Mouse (Mus musculus): ENCODE measurements around the gene Gm28778. TPM values are rescaled to one million over a fixed set of nuclear protein-coding genes. Genes with fewer than 3 reads are reported as not detected.
"Not testable (repeated sequence)": the region's sequence is repeated elsewhere in the genome, so short reads cannot be mapped to it uniquely, and the experiment has no call there.

Gm28778 gene
- polyA plus RNA-seq (2012; rRNA removed) = 3.5 and 4.4 TPM in 2 replicates

- H3K27me3 ChIP-seq (ENCODE audit: control insufficient read depth, insufficient read depth, low read length) = no peaks in the 10 kb centered on the region
- peak within 1 kb of the TSS; percentile 98 for H3K4me3 ChIP-seq (ENCODE audit: control insufficient read depth, low read depth, low read length)
- H3K27ac ChIP-seq (ENCODE audit: control insufficient read depth, insufficient read depth, low read depth, low read length) = peak within 1 kb of the TSS; percentile 85
- no peaks in the 10 kb centered on the region for H3K4me1 ChIP-seq (ENCODE audit: control insufficient read depth, insufficient read depth, low read length)
- TF ChIP-seq CTCF (IDR thresholded peaks at IDR 0.05; ENCODE audit: control insufficient read depth, insufficient read depth, insufficient replicate concordance, low read depth, low read length) (no peak), POLR2A (IDR thresholded peaks at IDR 0.05; ENCODE audit: control insufficient read depth, low read depth, low read length) (peak; percentile 66)
- no peaks in the 10 kb centered on the region for H3K36me3 ChIP-seq (ENCODE audit: control insufficient read depth, insufficient read depth, low read length)
Measured at GRCm38 (mm10) chr1:53296581-53297383, at the start of gene Gm28778, which contains the start of the genes Pms1 and Ormdl1. TSS of gene Gm28778 (plus strand) at chr1:53297111. TSS of gene Pms1 (minus strand) at chr1:53297018. TSS of gene Ormdl1 (plus strand) at chr1:53297095.

- H3K36me3 ChIP-seq (ENCODE audit: control insufficient read depth, insufficient read depth, low read length); H3K4me3 ChIP-seq (ENCODE audit: control insufficient read depth, low read depth, low read length); H3K27ac ChIP-seq (ENCODE audit: control insufficient read depth, insufficient read depth, low read depth, low read length); H3K4me1 ChIP-seq (ENCODE audit: control insufficient read depth, insufficient read depth, low read length); H3K27me3 ChIP-seq (ENCODE audit: control insufficient read depth, insufficient read depth, low read length): not testable (repeated sequence)
Measured at GRCm38 (mm10) chr1:53264958-53265612, 31.8 kb upstream of the Gm28778 start.

GRCm38 (mm10) chr1:53269901-53270300 is 27.0 kb upstream of the Gm28778 start:
- Histone ChIP-seq H3K4me3 (ENCODE audit: control insufficient read depth, low read depth, low read length) (no peak overlapping the region), H3K27ac (ENCODE audit: control insufficient read depth, insufficient read depth, low read depth, low read length) (no peak overlapping the region), H3K4me1 (ENCODE audit: control insufficient read depth, insufficient read depth, low read length) (no peaks in the 10 kb centered on the region), H3K36me3 (ENCODE audit: control insufficient read depth, insufficient read depth, low read length) (no peaks in the 10 kb centered on the region), H3K27me3 (ENCODE audit: control insufficient read depth, insufficient read depth, low read length) (no peaks in the 10 kb centered on the region)
- no peak for TF ChIP-seq CTCF (IDR thresholded peaks at IDR 0.05; ENCODE audit: control insufficient read depth, insufficient read depth, insufficient replicate concordance, low read depth, low read length)
- TF ChIP-seq POLR2A (IDR thresholded peaks at IDR 0.05; ENCODE audit: control insufficient read depth, low read depth, low read length) = no peak

- Histone ChIP-seq H3K27me3 (ENCODE audit: control insufficient read depth, insufficient read depth, low read length) (no peaks in the 10 kb centered on the region), H3K4me3 (ENCODE audit: control insufficient read depth, low read depth, low read length) (no peak overlapping the region), H3K4me1 (ENCODE audit: control insufficient read depth, insufficient read depth, low read length) (no peaks in the 10 kb centered on the region), H3K27ac (ENCODE audit: control insufficient read depth, insufficient read depth, low read depth, low read length) (no peak overlapping the region), H3K36me3 (ENCODE audit: control insufficient read depth, insufficient read depth, low read length) (no peaks in the 10 kb centered on the region)
- TF ChIP-seq CTCF (IDR thresholded peaks at IDR 0.05; ENCODE audit: control insufficient read depth, insufficient read depth, insufficient replicate concordance, low read depth, low read length) = no peak
- no peak for TF ChIP-seq POLR2A (IDR thresholded peaks at IDR 0.05; ENCODE audit: control insufficient read depth, low read depth, low read length)
Measured at GRCm38 (mm10) chr1:53272646-53273045, 24.3 kb upstream of the Gm28778 start.

GRCm38 (mm10) chr1:53291197-53291596 is 5.7 kb upstream of the Gm28778 start:
- Histone ChIP-seq H3K36me3 (ENCODE audit: control insufficient read depth, insufficient read depth, low read length) (no peaks in the 10 kb centered on the region), H3K27ac (ENCODE audit: control insufficient read depth, insufficient read depth, low read depth, low read length) (no peak overlapping the region), H3K4me3 (ENCODE audit: control insufficient read depth, low read depth, low read length) (no peak overlapping the region), H3K4me1 (ENCODE audit: control insufficient read depth, insufficient read depth, low read length) (no peaks in the 10 kb centered on the region), H3K27me3 (ENCODE audit: control insufficient read depth, insufficient read depth, low read length) (no peaks in the 10 kb centered on the region)
- no peak for TF ChIP-seq POLR2A (IDR thresholded peaks at IDR 0.05; ENCODE audit: control insufficient read depth, low read depth, low read length)
- TF ChIP-seq CTCF (IDR thresholded peaks at IDR 0.05; ENCODE audit: control insufficient read depth, insufficient read depth, insufficient replicate concordance, low read depth, low read length) = no peak

- Histone ChIP-seq H3K36me3 (ENCODE audit: control insufficient read depth, insufficient read depth, low read length) (no peaks in the 10 kb centered on the region), H3K4me3 (ENCODE audit: control insufficient read depth, low read depth, low read length) (no peak overlapping the region), H3K4me1 (ENCODE audit: control insufficient read depth, insufficient read depth, low read length) (no peaks in the 10 kb centered on the region), H3K27ac (ENCODE audit: control insufficient read depth, insufficient read depth, low read depth, low read length) (no peak overlapping the region), H3K27me3 (ENCODE audit: control insufficient read depth, insufficient read depth, low read length) (no peaks in the 10 kb centered on the region)
- TF ChIP-seq POLR2A (IDR thresholded peaks at IDR 0.05; ENCODE audit: control insufficient read depth, low read depth, low read length) = no peak
- TF ChIP-seq CTCF (IDR thresholded peaks at IDR 0.05; ENCODE audit: control insufficient read depth, insufficient read depth, insufficient replicate concordance, low read depth, low read length) = no peak
Measured at GRCm38 (mm10) chr1:53300506-53300905, 3.6 kb downstream of the Gm28778 start.

Data from testis, adult 2 months (tissue).